Mouse (Mus musculus) neural tube, embryonic 11.5 days (tissue): ENCODE measurements around the gene Pnrc2. TPM values are rescaled to one million over a fixed set of nuclear protein-coding genes. Genes with fewer than 3 reads are reported as not detected.

Experiments
- ATAC-seq: fragments of 200-750 bp; cut with Nextera tagmentation; 2 replicates; pipeline ENCODE4 v1.8.0; 2017; ENCODE audit warnings: moderate number of reproducible peaks, mild to moderate bottlenecking, moderate TSS enrichment, moderate library complexity; ENCODE audit not compliant: insufficient read depth, low FRiP score, low TSS enrichment
- DNase-seq: peaks from one replicate; pipeline ENCODE4 v3.0.0-alpha.2; 2015; ENCODE audit warnings: low spot score
- H3K27ac ChIP-seq: fragments of 300-500 bp; sonication (generic); 2 replicates; pipeline ENCODE4 v1.5.1; 2014; ENCODE audit warnings: low read depth, mild to moderate bottlenecking, low read length
- H3K27me3 ChIP-seq: fragments of 300-500 bp; sonication (generic); 2 replicates; pipeline ENCODE4 v1.6.1; 2014; ENCODE audit warnings: mild to moderate bottlenecking, low read length, mixed read lengths; ENCODE audit not compliant: control insufficient read depth, insufficient read depth
- H3K36me3 ChIP-seq: fragments of 300-500 bp; sonication (generic); 2 replicates; pipeline ENCODE4 v1.6.1; 2014; ENCODE audit warnings: mild to moderate bottlenecking, low read length, moderate library complexity, mixed read lengths; ENCODE audit not compliant: control insufficient read depth, insufficient read depth
- H3K4me1 ChIP-seq: fragments of 300-500 bp; sonication (generic); 2 replicates; pipeline ENCODE4 v1.6.1; 2014; ENCODE audit warnings: low read length, mixed read lengths; ENCODE audit not compliant: control insufficient read depth, insufficient read depth
- H3K4me2 ChIP-seq: fragments of 300-500 bp; sonication (generic); 2 replicates; pipeline ENCODE4 v1.6.1; 2014; ENCODE audit warnings: low read depth, mild to moderate bottlenecking, moderate library complexity
- H3K4me3 ChIP-seq: fragments of 300-500 bp; sonication (generic); 2 replicates; pipeline ENCODE4 v1.5.1; 2014; ENCODE audit warnings: low read depth, low read length
- H3K9ac ChIP-seq: fragments of 300-500 bp; sonication (generic); 2 replicates; pipeline ENCODE4 v1.6.1; 2014; ENCODE audit warnings: mild to moderate bottlenecking, low read length
- H3K9me3 ChIP-seq: fragments of 300-500 bp; sonication (generic); 2 replicates; pipeline ENCODE4 v1.6.1; 2016; ENCODE audit warnings: low read length; ENCODE audit not compliant: control insufficient read depth
- WGBS: fragments of 180-500 bp; shearing (Covaris S2); extraction: QIAGEN DNeasy Blood & Tissue Kit; methylation state at CpG from one replicate; pipeline ENCODE4 v1.1.7; 2014; 5-methylcytosine and 5-hydroxymethylcytosine counted together
- polyA plus RNA-seq: library from polyadenylated mRNA; unstranded; fragments of >200 nt; fragmentation: Nextera tagmentation; extraction: Ambion mirVana; gene quantifications from 2 replicates; pipeline ENCODE4 v1.2.1, GENCODE M21; 2014

Gene Pnrc2
- polyA plus RNA-seq, 1 experiment from 2014 or later: 201 TPM

DNA sequence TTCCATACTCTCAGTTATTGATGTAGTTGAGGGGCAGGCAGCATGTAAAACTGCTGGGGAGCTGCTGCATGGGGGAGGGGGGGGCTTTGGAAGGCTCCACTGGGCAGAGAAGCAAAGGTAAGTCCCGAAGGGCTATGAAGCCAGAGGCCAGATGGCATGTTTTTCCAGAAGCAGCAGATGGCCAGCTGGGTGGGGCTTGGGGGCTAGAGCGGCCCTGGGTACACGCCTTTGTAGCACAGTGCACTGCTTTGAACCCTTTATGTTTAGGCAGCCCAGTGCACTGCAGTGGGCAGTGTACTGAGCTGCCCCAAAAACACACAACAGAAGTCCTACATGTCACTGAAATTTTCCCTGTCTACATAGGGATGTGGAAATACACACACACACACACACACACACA is 39.2 kb upstream of the Pnrc2 start:
- H3K27me3 ChIP-seq: no peaks in the 10 kb centered on the region
- 0 out of 2 replicates have a peak overlapping the region, but pooled peaks have one; percentile 56 for H3K27ac ChIP-seq
- no peak overlapping the region for H3K4me2 ChIP-seq
- no peaks in the 10 kb centered on the region for H3K9me3 ChIP-seq
- no peaks in the 10 kb centered on the region for H3K4me1 ChIP-seq
- no peaks in the 10 kb centered on the region for H3K36me3 ChIP-seq
- no peak overlapping the region for H3K9ac ChIP-seq
- no peak overlapping the region for H3K4me3 ChIP-seq
- WGBS: 11% methylated on average over 3 of the region's 3 CpGs
- ATAC-seq (peak; percentile 63), DNase-seq (peak; percentile 59)

GRCm38 (mm10) chr4:135912164-135912563 is 38.5 kb upstream of the Pnrc2 start:
- Histone ChIP-seq H3K9me3 (no peaks in the 10 kb centered on the region), H3K4me3 (no peak overlapping the region), H3K4me2 (no peak overlapping the region), H3K27ac (no peak overlapping the region), H3K36me3 (no peaks in the 10 kb centered on the region), H3K27me3 (no peaks in the 10 kb centered on the region), H3K9ac (no peak overlapping the region), H3K4me1 (no peaks in the 10 kb centered on the region)
- DNase-seq (no peak), ATAC-seq (no peak)
- WGBS: 72% methylated on average over 3 of the region's 3 CpGs

DNA sequence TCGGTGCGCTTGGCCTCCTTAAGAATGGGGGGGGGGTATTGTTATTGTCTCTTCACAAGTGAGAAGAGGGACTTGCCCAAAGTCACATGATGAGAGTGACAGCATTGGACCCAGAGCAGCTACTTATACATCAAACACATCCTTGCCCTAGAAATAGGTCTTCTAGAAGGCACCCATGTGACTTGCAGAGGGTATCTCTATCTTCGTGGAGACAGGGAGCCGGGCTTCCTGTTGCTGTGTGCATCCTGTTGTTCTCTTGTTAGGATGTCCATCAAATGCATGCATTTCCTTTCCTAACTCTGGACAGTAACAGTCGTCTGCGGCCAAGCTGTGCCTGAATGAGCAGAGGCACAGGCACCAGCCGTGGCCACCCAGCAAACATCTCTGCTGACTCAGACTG is 37.9 kb upstream of the Pnrc2 start:
- ATAC-seq: no peak
- WGBS: 77% methylated on average over 7 of the region's 7 CpGs
- no peak overlapping the region for H3K4me3 ChIP-seq
- no peaks in the 10 kb centered on the region for H3K9me3 ChIP-seq
- H3K27ac ChIP-seq: no peak overlapping the region
- no peak for DNase-seq
- no peaks in the 10 kb centered on the region for H3K4me1 ChIP-seq
- no peak overlapping the region for H3K9ac ChIP-seq
- H3K4me2 ChIP-seq: no peak overlapping the region
- no peaks in the 10 kb centered on the region for H3K27me3 ChIP-seq
- no peaks in the 10 kb centered on the region for H3K36me3 ChIP-seq

- ATAC-seq: no peak
- no peak overlapping the region for H3K27ac ChIP-seq
Observed at GRCm38 (mm10) chr4:135909326-135910066, 35.8 kb upstream of the Pnrc2 start.

DNA sequence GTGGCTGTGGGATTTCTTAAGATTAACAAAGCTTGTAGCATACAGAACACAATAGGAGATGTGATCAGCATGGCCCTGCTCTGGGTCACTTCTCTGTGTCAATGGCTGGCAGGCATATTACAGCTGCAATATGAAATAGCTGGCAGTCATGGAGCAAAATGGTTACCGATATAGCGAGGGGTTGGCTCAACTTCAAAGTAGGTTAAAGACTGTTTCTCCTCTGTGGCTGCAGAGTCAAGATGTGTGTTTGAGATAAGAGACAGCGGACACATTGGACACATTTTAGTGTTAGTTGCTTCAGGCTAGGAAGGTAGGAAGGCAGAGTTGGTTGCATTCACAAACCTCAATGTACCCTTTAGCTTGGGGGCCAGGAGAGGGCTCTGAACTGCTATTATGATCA is 33.0 kb upstream of the Pnrc2 start:
- WGBS: 93% methylated on average over 3 of the region's 3 CpGs
- no peak overlapping the region for H3K4me3 ChIP-seq
- no peaks in the 10 kb centered on the region for H3K4me1 ChIP-seq
- ATAC-seq: no peak
- no peak for DNase-seq
- H3K9me3 ChIP-seq: no peaks in the 10 kb centered on the region
- no peak overlapping the region for H3K27ac ChIP-seq
- H3K9ac ChIP-seq: no peak overlapping the region
- no peak overlapping the region for H3K4me2 ChIP-seq
- no peaks in the 10 kb centered on the region for H3K27me3 ChIP-seq
- H3K36me3 ChIP-seq: no peaks in the 10 kb centered on the region

More at GRCm38 (mm10) chr4:135909326-135910066, 35.8 kb upstream of the Pnrc2 start:
- Histone ChIP-seq H3K4me2 (no peak overlapping the region), H3K9me3 (no peaks in the 10 kb centered on the region), H3K9ac (no peak overlapping the region), H3K27me3 (no peaks in the 10 kb centered on the region), H3K4me3 (no peak overlapping the region), H3K36me3 (no peaks in the 10 kb centered on the region), H3K4me1 (no peaks in the 10 kb centered on the region)
- DNase-seq: no peak
- 70% methylated on average over 13 of the region's 13 CpGs for whole genome bisulfite sequencing

GRCm38 (mm10) chr4:135904810-135905209 is 31.2 kb upstream of the Pnrc2 start:
- WGBS: 63% methylated on average over 1 of the region's 1 CpGs
- no peak for ATAC-seq
- H3K9ac ChIP-seq: no peak overlapping the region

GRCm38 (mm10) chr4:135902606-135903242 is 29.1 kb upstream of the Pnrc2 start:
- WGBS: 86% methylated on average over 4 of the region's 4 CpGs
- no peak overlapping the region for H3K4me3 ChIP-seq
- no peaks in the 10 kb centered on the region for H3K9me3 ChIP-seq
- H3K4me1 ChIP-seq: no peaks in the 10 kb centered on the region
- ATAC-seq: no peak
- no peaks in the 10 kb centered on the region for H3K36me3 ChIP-seq
- H3K27ac ChIP-seq: no peak overlapping the region
- H3K9ac ChIP-seq: no peak overlapping the region
- no peak overlapping the region for H3K4me2 ChIP-seq
- H3K27me3 ChIP-seq: no peaks in the 10 kb centered on the region
- no peak for DNase-seq

More at GRCm38 (mm10) chr4:135904810-135905209, 31.2 kb upstream of the Pnrc2 start:
- H3K9me3 ChIP-seq: no peaks in the 10 kb centered on the region
- no peaks in the 10 kb centered on the region for H3K36me3 ChIP-seq
- H3K27me3 ChIP-seq: no peaks in the 10 kb centered on the region
- no peaks in the 10 kb centered on the region for H3K4me1 ChIP-seq
- no peak for DNase-seq
- H3K4me3 ChIP-seq: no peak overlapping the region
- H3K4me2 ChIP-seq: no peak overlapping the region
- no peak overlapping the region for H3K27ac ChIP-seq

DNA sequence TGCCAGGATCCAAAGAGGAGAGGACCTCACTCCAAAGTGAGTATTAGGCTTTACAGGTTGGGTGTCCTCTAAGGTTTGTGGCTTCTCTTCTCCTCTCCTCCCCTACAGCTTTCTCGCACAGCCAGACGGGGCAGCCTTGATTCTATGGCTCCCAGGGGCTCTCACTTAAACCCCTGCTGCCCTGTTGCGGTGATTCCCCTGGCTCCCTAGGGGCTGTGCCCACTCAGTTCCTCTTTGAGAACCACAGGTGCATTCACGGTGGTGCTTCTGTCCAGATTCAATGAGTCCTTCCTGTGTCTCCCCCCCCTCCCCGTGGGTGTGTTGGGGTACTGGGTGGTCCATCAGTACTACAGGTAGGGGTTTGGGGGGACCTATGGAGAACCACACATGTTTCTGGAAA is 26.4 kb upstream of the Pnrc2 start:
- no peaks in the 10 kb centered on the region for H3K9me3 ChIP-seq
- no peaks in the 10 kb centered on the region for H3K27me3 ChIP-seq
- H3K4me1 ChIP-seq: no peaks in the 10 kb centered on the region
- no peaks in the 10 kb centered on the region for H3K36me3 ChIP-seq
- no peak overlapping the region for H3K9ac ChIP-seq
- WGBS: 81% methylated on average over 5 of the region's 5 CpGs
- no peak overlapping the region for H3K4me3 ChIP-seq
- no peak for ATAC-seq
- H3K4me2 ChIP-seq: no peak overlapping the region
- no peak overlapping the region for H3K27ac ChIP-seq
- no peak for DNase-seq

GRCm38 (mm10) chr4:135899050-135899448 is 25.4 kb upstream of the Pnrc2 start:
- Histone ChIP-seq H3K4me1 (no peaks in the 10 kb centered on the region), H3K27me3 (no peaks in the 10 kb centered on the region), H3K9me3 (no peaks in the 10 kb centered on the region), H3K4me3 (no peak overlapping the region), H3K27ac (no peak overlapping the region), H3K4me2 (no peak overlapping the region), H3K36me3 (no peaks in the 10 kb centered on the region), H3K9ac (no peak overlapping the region)
- DNase-seq (no peak), ATAC-seq (no peak)
- 85% methylated on average over 7 of the region's 7 CpGs for WGBS
